Mouse (Mus musculus) liver, adult 2 months (tissue): Measurements from ENCODE around the gene Cdh23. TPM values are rescaled to one million over a fixed set of nuclear protein-coding genes. Genes with fewer than 3 reads are reported as not detected.

ENCODE experiments used
- DNase-seq: peaks from one replicate; pipeline ENCODE4 v3.0.0-alpha.2; 2011; ENCODE audit warnings: low read depth, low spot score; ENCODE audit errors: extremely low read depth
- H3K27ac ChIP-seq: fragments of 200-500 bp; replicated peaks from 2 replicates; pipeline ENCODE4 v1.5.1; 2012; ENCODE audit warnings: low read depth, mild to moderate bottlenecking, control low read depth, inconsistent platforms, low read length; ENCODE audit not compliant: insufficient read depth
- H3K27me3 ChIP-seq: fragments of 200-500 bp; 2 replicates; pipeline ENCODE4 v1.6.1; 2012; ENCODE audit warnings: mild to moderate bottlenecking, moderate library complexity, low read length, inconsistent platforms; ENCODE audit not compliant: control insufficient read depth, insufficient read depth
- H3K36me3 ChIP-seq: fragments of 200-500 bp; 2 replicates; pipeline ENCODE4 v1.6.1; 2012; ENCODE audit warnings: low read length, inconsistent platforms; ENCODE audit not compliant: control insufficient read depth, insufficient read depth
- H3K4me1 ChIP-seq: fragments of 200-500 bp; 2 replicates; pipeline ENCODE4 v1.6.1; 2011; ENCODE audit warnings: low read length; ENCODE audit not compliant: control insufficient read depth, insufficient read depth
- H3K4me3 ChIP-seq: fragments of 200-500 bp; 2 replicates; pipeline ENCODE4 v1.5.1; 2011; ENCODE audit warnings: low read depth, mild to moderate bottlenecking, control low read depth, low read length, moderate library complexity; ENCODE audit not compliant: insufficient read depth
- H3K79me2 ChIP-seq: fragments of 200-500 bp; 2 replicates; pipeline ENCODE4 v1.6.1; 2012; ENCODE audit warnings: inconsistent platforms, mild to moderate bottlenecking, low read length, moderate library complexity; ENCODE audit not compliant: control insufficient read depth, insufficient read depth
- H3K9ac ChIP-seq: fragments of 200-500 bp; 2 replicates; pipeline ENCODE4 v1.6.1; 2012; ENCODE audit warnings: low read depth, mild to moderate bottlenecking, control low read depth, inconsistent platforms, low read length
- CTCF ChIP-seq: fragments of 200-500 bp; IDR thresholded peaks from 2 replicates; pipeline ENCODE4 v1.5.1; 2011; ENCODE audit warnings: low read depth, low read length, control low read depth
- POLR2A ChIP-seq: fragments of 200-500 bp; IDR thresholded peaks from 2 replicates; pipeline ENCODE4 v1.6.1; 2011; ENCODE audit warnings: low read length, control low read depth; ENCODE audit not compliant: insufficient read depth; ENCODE audit errors: extremely low read depth
- WGBS: fragments of 180-500 bp; shearing (Covaris S2); methylation state at CpG from one replicate; pipeline ENCODE4 v1.1.7; 2018; 5-methylcytosine and 5-hydroxymethylcytosine counted together
- polyA plus RNA-seq: library from polyadenylated mRNA; depleted of rRNA; stranded (reverse); fragments of >200 nt; gene quantifications from 2 replicates; pipeline ENCODE4 v1.2.3, GENCODE M21; 2012
- total RNA-seq: library from RNA; depleted of rRNA; stranded (reverse); fragments of >200 nt; gene quantifications from 2 replicates; pipeline ENCODE4 v1.2.3, GENCODE M21; 2014

Cdh23 gene
- total and polyA plus RNA-seq, 2 experiments = not detected

GRCm38 (mm10) chr10:60677319-60677718 is 19.0 kb downstream of the Cdh23 start:
- Histone ChIP-seq H3K4me3 (no peak overlapping the region), H3K27me3 (no peaks in the 10 kb centered on the region), H3K27ac (no peak overlapping the region), H3K79me2 (no peaks in the 10 kb centered on the region), H3K36me3 (no peaks in the 10 kb centered on the region), H3K4me1 (0 out of 2 replicates have a peak, but pooled peaks cover 2% of the 10 kb centered on the region), H3K9ac (no peak overlapping the region)
- WGBS = 31% methylated on average over 4 of the region's 4 CpGs
- TF ChIP-seq CTCF (no peak), POLR2A (no peak)
- peak; percentile 57 for DNase-seq

DNA sequence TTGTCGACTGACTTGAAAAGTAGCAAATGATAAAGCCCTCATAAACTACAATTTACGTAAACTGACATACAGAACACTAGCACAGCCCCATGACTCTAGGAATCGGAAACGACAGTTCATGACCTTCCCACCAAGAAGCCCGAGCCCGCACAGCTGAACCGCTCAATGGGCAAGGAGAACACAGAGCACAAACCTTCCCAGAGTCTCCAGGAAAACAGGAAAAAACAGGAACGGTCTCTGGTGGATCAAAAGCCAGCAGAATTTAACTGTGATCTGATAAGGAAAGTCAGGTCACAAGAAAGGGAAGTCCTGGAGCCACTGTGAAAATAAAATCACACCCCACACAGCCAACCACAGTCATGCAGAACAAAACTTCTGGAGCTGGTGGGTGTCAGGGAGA is 26.1 kb downstream of the Cdh23 start:
- H3K27ac ChIP-seq = no peak overlapping the region
- no peak overlapping the region for H3K9ac ChIP-seq
- no peak overlapping the region for H3K4me3 ChIP-seq
- H3K4me1 ChIP-seq = no peaks in the 10 kb centered on the region
- no peaks in the 10 kb centered on the region for H3K36me3 ChIP-seq
- DNase-seq = no peak
- TF ChIP-seq CTCF (no peak), POLR2A (no peak)
- H3K27me3 ChIP-seq = no peaks in the 10 kb centered on the region
- H3K79me2 ChIP-seq = no peaks in the 10 kb centered on the region
- WGBS = 57% methylated on average over 8 of the region's 8 CpGs

- TF ChIP-seq POLR2A (no peak), CTCF (no peak)
- 82% methylated on average over 3 of the region's 3 CpGs for WGBS
- Histone ChIP-seq H3K9ac (no peak overlapping the region), H3K4me3 (no peak overlapping the region), H3K36me3 (no peaks in the 10 kb centered on the region), H3K27ac (no peak overlapping the region), H3K79me2 (no peaks in the 10 kb centered on the region), H3K27me3 (no peaks in the 10 kb centered on the region), H3K4me1 (no peaks in the 10 kb centered on the region)
- no peak for DNase-seq
Measured at GRCm38 (mm10) chr10:60668591-60668990, 27.7 kb downstream of the Cdh23 start.

DNA sequence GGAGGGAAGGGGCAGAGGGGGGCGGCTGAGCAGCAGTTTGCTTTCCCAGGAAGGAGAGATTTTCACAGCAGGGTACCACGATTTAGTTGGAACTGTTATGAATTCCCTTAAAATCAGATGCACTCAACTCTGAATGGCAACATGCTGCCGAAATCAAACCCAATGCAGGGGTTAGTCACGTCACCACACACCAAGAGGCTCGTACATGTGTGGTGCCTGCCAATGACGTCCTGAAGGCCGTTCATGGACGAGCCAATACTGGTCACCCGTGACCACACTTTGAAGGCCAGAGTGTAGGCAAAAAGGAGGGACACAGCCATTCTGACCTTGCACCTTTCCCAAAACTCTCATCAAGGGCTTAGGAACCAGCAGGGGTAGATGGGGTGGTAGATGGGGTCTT is 35.3 kb downstream of the Cdh23 start:
- Histone ChIP-seq H3K36me3 (no peaks in the 10 kb centered on the region), H3K27me3 (no peaks in the 10 kb centered on the region), H3K4me1 (no peaks in the 10 kb centered on the region), H3K27ac (no peak overlapping the region), H3K4me3 (no peak overlapping the region), H3K9ac (no peak overlapping the region), H3K79me2 (no peaks in the 10 kb centered on the region)
- 73% methylated on average over 8 of the region's 9 CpGs for WGBS
- TF ChIP-seq POLR2A = no peak
- DNase-seq = no peak

DNA sequence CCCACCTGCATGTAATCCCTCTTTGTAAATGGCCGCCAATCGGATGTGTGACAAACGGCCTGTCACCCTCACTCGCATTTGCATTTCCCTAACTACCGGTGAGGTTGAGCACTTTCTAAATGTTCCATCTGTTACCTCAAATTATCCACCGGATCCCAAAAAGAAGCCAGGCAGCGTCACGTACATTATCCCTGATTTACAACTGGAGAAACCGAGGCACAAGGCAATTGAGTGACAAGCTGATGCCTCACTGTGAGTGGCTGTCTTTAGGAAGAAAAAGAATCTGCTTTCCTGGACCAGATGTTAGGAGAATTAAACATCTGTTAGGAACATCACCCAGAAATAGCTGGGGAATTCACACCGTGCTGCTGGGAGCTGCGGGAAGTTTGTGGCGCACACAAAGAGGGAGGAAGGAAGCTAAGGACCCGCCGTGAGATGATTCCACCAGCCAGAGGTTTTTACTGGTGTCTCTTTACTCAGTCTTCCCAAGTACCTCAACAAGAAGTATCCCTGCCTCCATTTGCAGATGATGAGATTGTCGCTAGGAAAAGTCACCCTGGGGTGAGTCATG is 36.8 kb downstream of the Cdh23 start:
- Histone ChIP-seq H3K9ac (no peak overlapping the region), H3K27ac (no peak overlapping the region), H3K27me3 (no peaks in the 10 kb centered on the region), H3K4me3 (no peak overlapping the region), H3K4me1 (no peaks in the 10 kb centered on the region), H3K79me2 (no peaks in the 10 kb centered on the region), H3K36me3 (no peaks in the 10 kb centered on the region)
- TF ChIP-seq POLR2A (no peak), CTCF (no peak)
- 58% methylated on average over 15 of the region's 15 CpGs for WGBS
- DNase-seq = no peak

- WGBS = 82% methylated on average over 10 of the region's 10 CpGs
- Histone ChIP-seq H3K27me3 (no peaks in the 10 kb centered on the region), H3K9ac (no peak overlapping the region), H3K4me3 (no peak overlapping the region), H3K4me1 (no peaks in the 10 kb centered on the region), H3K27ac (no peak overlapping the region), H3K36me3 (no peaks in the 10 kb centered on the region), H3K79me2 (no peaks in the 10 kb centered on the region)
- no peak for DNase-seq
- no peak for TF ChIP-seq POLR2A
- no peak for TF ChIP-seq CTCF
Measured at GRCm38 (mm10) chr10:60658176-60658575, 38.1 kb downstream of the Cdh23 start.
